Mouse (Mus musculus): ENCODE measurements around the gene Qtrt1.

- no peak for TF ChIP-seq POLR2A (IDR thresholded peaks at IDR 0.05; ENCODE audit: low read depth, low read length)
- no peak for TF ChIP-seq CTCF (IDR thresholded peaks at IDR 0.05; ENCODE audit: extremely low read depth, insufficient read depth, insufficient read length, insufficient replicate concordance)
These were observed 36.1 kb downstream of the Qtrt1 start for GRCm38 (mm10) chr9:21447778-21448177.
